Mouse (Mus musculus): ENCODE data around the gene March4.

GRCm38 (mm10) chr1:72428526-72428925 lies 108.2 kb downstream of the March4 start:
- TF ChIP-seq CTCF (IDR thresholded peaks at IDR 0.05; ENCODE audit: insufficient read depth, low read depth, low read length), result no peak
- no peak for TF ChIP-seq POLR2A (IDR thresholded peaks at IDR 0.05; ENCODE audit: insufficient read depth, low read depth, low read length)

Measured in olfactory bulb, adult 2 months (tissue).